Mouse (Mus musculus): Measurements from ENCODE around the gene Slc35b2. TPM values are rescaled to one million over a fixed set of nuclear protein-coding genes. Genes with fewer than 3 reads are reported as not detected.

Slc35b2 gene
- polyA plus RNA-seq, 1 experiment from 2014 or later = 75.8 TPM

- no peak overlapping the region for H3K4me3 ChIP-seq
- whole genome bisulfite sequencing = 77% methylated on average over 7 of the region's 7 CpGs
- peak overlapping the region; percentile 70 for H3K27ac ChIP-seq
- no peak overlapping the region for H3K9ac ChIP-seq
- peaks cover 44% of the 10 kb centered on the region for H3K4me1 ChIP-seq (replicated peaks)
- no peak for ATAC-seq (replicated peaks; ENCODE audit: insufficient number of reproducible peaks, insufficient read depth, low FRiP score, low read depth)
- H3K4me2 ChIP-seq = no peak overlapping the region
- H3K36me3 ChIP-seq = no peaks in the 10 kb centered on the region
- H3K9me3 ChIP-seq (replicated peaks) = no peaks in the 10 kb centered on the region
- H3K27me3 ChIP-seq = no peaks in the 10 kb centered on the region
Measured at GRCm38 (mm10) chr17:45578843-45579242, 15.2 kb downstream of the Slc35b2 start.

- no peak overlapping the region for H3K4me3 ChIP-seq
- no peak for ATAC-seq (replicated peaks; ENCODE audit: insufficient number of reproducible peaks, insufficient read depth, low FRiP score, low read depth)
Measured at GRCm38 (mm10) chr17:45579554-45579953, 15.9 kb downstream of the Slc35b2 start.

GRCm38 (mm10) chr17:45580958-45581477 lies 17.3 kb downstream of the Slc35b2 start:
- no peaks in the 10 kb centered on the region for H3K36me3 ChIP-seq
- no peaks in the 10 kb centered on the region for H3K9me3 ChIP-seq (replicated peaks)
- 42% methylated on average over 12 of the region's 12 CpGs for WGBS
- no peaks in the 10 kb centered on the region for H3K27me3 ChIP-seq
- no peak overlapping the region for H3K9ac ChIP-seq
- ATAC-seq (replicated peaks; ENCODE audit: insufficient number of reproducible peaks, insufficient read depth, low FRiP score, low read depth) = no peak
- H3K4me1 ChIP-seq (replicated peaks) = peaks cover 53% of the 10 kb centered on the region
- H3K27ac ChIP-seq = peak overlapping the region; percentile 59
- no peak overlapping the region for H3K4me2 ChIP-seq
- no peak overlapping the region for H3K4me3 ChIP-seq

More at GRCm38 (mm10) chr17:45579554-45579953, 15.9 kb downstream of the Slc35b2 start:
- Histone ChIP-seq H3K27ac (no peak overlapping the region), H3K9me3 (replicated peaks) (no peaks in the 10 kb centered on the region), H3K4me2 (no peak overlapping the region), H3K4me1 (replicated peaks) (peaks cover 48% of the 10 kb centered on the region), H3K27me3 (no peaks in the 10 kb centered on the region), H3K9ac (no peak overlapping the region), H3K36me3 (no peaks in the 10 kb centered on the region)
- 85% methylated on average over 4 of the region's 4 CpGs for WGBS

GRCm38 (mm10) chr17:45581567-45581983 lies 17.9 kb downstream of the Slc35b2 start:
- Histone ChIP-seq H3K4me1 (replicated peaks) (peaks cover 57% of the 10 kb centered on the region), H3K9me3 (replicated peaks) (0 out of 2 replicates have a peak, but pooled peaks cover 2% of the 10 kb centered on the region), H3K27me3 (no peaks in the 10 kb centered on the region), H3K4me2 (no peak overlapping the region), H3K27ac (peak overlapping the region; percentile 59), H3K36me3 (peaks cover 2% of the 10 kb centered on the region), H3K9ac (no peak overlapping the region), H3K4me3 (no peak overlapping the region)
- ATAC-seq (replicated peaks; ENCODE audit: insufficient number of reproducible peaks, insufficient read depth, low FRiP score, low read depth) = no peak
- WGBS = 9% methylated on average over 2 of the region's 2 CpGs

GRCm38 (mm10) chr17:45582188-45582587 lies 18.5 kb downstream of the Slc35b2 start:
- Histone ChIP-seq H3K9ac (no peak overlapping the region), H3K9me3 (replicated peaks) (0 out of 2 replicates have a peak, but pooled peaks cover 6% of the 10 kb centered on the region), H3K36me3 (peaks cover 8% of the 10 kb centered on the region), H3K27ac (no peak overlapping the region), H3K4me3 (no peak overlapping the region), H3K4me1 (replicated peaks) (peaks cover 57% of the 10 kb centered on the region), H3K4me2 (no peak overlapping the region), H3K27me3 (no peaks in the 10 kb centered on the region)
- WGBS = 73% methylated on average over 6 of the region's 6 CpGs
- ATAC-seq (replicated peaks; ENCODE audit: insufficient number of reproducible peaks, insufficient read depth, low FRiP score, low read depth) = no peak

- ATAC-seq (replicated peaks; ENCODE audit: insufficient number of reproducible peaks, insufficient read depth, low FRiP score, low read depth) = no peak
- Histone ChIP-seq H3K4me2 (no peak overlapping the region), H3K4me1 (replicated peaks) (peaks cover 57% of the 10 kb centered on the region), H3K9me3 (replicated peaks) (0 out of 2 replicates have a peak, but pooled peaks cover 6% of the 10 kb centered on the region), H3K4me3 (no peak overlapping the region), H3K27me3 (no peaks in the 10 kb centered on the region), H3K9ac (no peak overlapping the region), H3K36me3 (peaks cover 14% of the 10 kb centered on the region), H3K27ac (no peak overlapping the region)
- WGBS = 64% methylated on average over 6 of the region's 6 CpGs
Measured at GRCm38 (mm10) chr17:45582715-45583355, 19.2 kb downstream of the Slc35b2 start.

GRCm38 (mm10) chr17:45584096-45584896 lies 20.6 kb downstream of the Slc35b2 start:
- Histone ChIP-seq H3K27me3 (no peaks in the 10 kb centered on the region), H3K9me3 (replicated peaks) (0 out of 2 replicates have a peak, but pooled peaks cover 6% of the 10 kb centered on the region), H3K36me3 (peaks cover 25% of the 10 kb centered on the region), H3K4me1 (replicated peaks) (peaks cover 46% of the 10 kb centered on the region), H3K27ac (peak overlapping the region; percentile 91), H3K4me3 (no peak overlapping the region), H3K9ac (no peak overlapping the region), H3K4me2 (peak overlapping the region; percentile 37)
- peak; percentile 65 for ATAC-seq (replicated peaks; ENCODE audit: insufficient number of reproducible peaks, insufficient read depth, low FRiP score, low read depth)
- 29% methylated on average over 12 of the region's 12 CpGs for WGBS

GRCm38 (mm10) chr17:45584939-45585678 lies 21.4 kb downstream of the Slc35b2 start:
- 18% methylated on average over 14 of the region's 14 CpGs for WGBS
- ATAC-seq (replicated peaks; ENCODE audit: insufficient number of reproducible peaks, insufficient read depth, low FRiP score, low read depth) = peak; percentile 85

GRCm38 (mm10) chr17:45585725-45586448 lies 22.2 kb downstream of the Slc35b2 start:
- no peak overlapping the region; the same call in 1 of the 2 replicates for H3K4me2 ChIP-seq

More at GRCm38 (mm10) chr17:45584939-45585678, 21.4 kb downstream of the Slc35b2 start:
- H3K9ac ChIP-seq = 0 out of 2 replicates have a peak overlapping the region, but pooled peaks have one; percentile 3
- no peak overlapping the region for H3K4me3 ChIP-seq
- H3K36me3 ChIP-seq = peaks cover 33% of the 10 kb centered on the region
- peaks cover 46% of the 10 kb centered on the region for H3K4me1 ChIP-seq (replicated peaks)
- H3K4me2 ChIP-seq = peak overlapping the region; percentile 37
- H3K27me3 ChIP-seq = no peaks in the 10 kb centered on the region
- H3K27ac ChIP-seq = peak overlapping the region; percentile 91
- 0 out of 2 replicates have a peak, but pooled peaks cover 6% of the 10 kb centered on the region for H3K9me3 ChIP-seq (replicated peaks)

GRCm38 (mm10) chr17:45586449-45586837 lies 22.8 kb downstream of the Slc35b2 start:
- Histone ChIP-seq H3K36me3 (peaks cover 33% of the 10 kb centered on the region), H3K4me3 (no peak overlapping the region), H3K27ac (no peak overlapping the region), H3K9ac (no peak overlapping the region), H3K4me2 (no peak overlapping the region), H3K4me1 (replicated peaks) (peaks cover 44% of the 10 kb centered on the region), H3K27me3 (no peaks in the 10 kb centered on the region), H3K9me3 (replicated peaks) (0 out of 2 replicates have a peak, but pooled peaks cover 6% of the 10 kb centered on the region)
- no peak for ATAC-seq (replicated peaks; ENCODE audit: insufficient number of reproducible peaks, insufficient read depth, low FRiP score, low read depth)
- WGBS = 98% methylated on average over 3 of the region's 3 CpGs

More at GRCm38 (mm10) chr17:45585725-45586448, 22.2 kb downstream of the Slc35b2 start:
- Histone ChIP-seq H3K4me3 (no peak overlapping the region), H3K9me3 (replicated peaks) (0 out of 2 replicates have a peak, but pooled peaks cover 6% of the 10 kb centered on the region), H3K27me3 (no peaks in the 10 kb centered on the region), H3K4me1 (replicated peaks) (peaks cover 42% of the 10 kb centered on the region), H3K27ac (peak overlapping the region; percentile 91), H3K36me3 (peaks cover 33% of the 10 kb centered on the region), H3K9ac (0 out of 2 replicates have a peak overlapping the region, but pooled peaks have one; percentile 3)
- WGBS = 65% methylated on average over 23 of the region's 23 CpGs
- no peak for ATAC-seq (replicated peaks; ENCODE audit: insufficient number of reproducible peaks, insufficient read depth, low FRiP score, low read depth)

All from heart, embryonic 15.5 days (tissue).